Mouse (Mus musculus) cortical plate, adult 2 months (tissue): Measurements from ENCODE around the gene Tmem186. TPM values are rescaled to one million over a fixed set of nuclear protein-coding genes. Genes with fewer than 3 reads are reported as not detected.
A peak's percentile ranks its signal among the peaks of the same experiment; 100 is the strongest.

Source experiments
- H3K27ac ChIP-seq: fragments of 200-500 bp; 2 replicates; pipeline ENCODE4 v1.5.1; 2012; ENCODE audit warnings: low read length, control low read depth, inconsistent platforms; ENCODE audit not compliant: insufficient read depth
- H3K4me1 ChIP-seq: fragments of 200-500 bp; 2 replicates; pipeline ENCODE4 v1.6.1; 2011; ENCODE audit warnings: low read length; ENCODE audit not compliant: control insufficient read depth, insufficient read depth
- H3K4me3 ChIP-seq: fragments of 200-500 bp; 2 replicates; pipeline ENCODE4 v1.5.1; 2011; ENCODE audit warnings: mild to moderate bottlenecking, low read length, control low read depth; ENCODE audit not compliant: insufficient read depth
- CTCF ChIP-seq: fragments of 200-500 bp; IDR thresholded peaks from 2 replicates; pipeline ENCODE4 v1.5.1; 2011; ENCODE audit warnings: mild to moderate bottlenecking, control low read depth, low read length; ENCODE audit not compliant: insufficient read depth; ENCODE audit errors: extremely low read depth
- POLR2A ChIP-seq: fragments of 200-500 bp; IDR thresholded peaks from 2 replicates; pipeline ENCODE4 v1.6.1; 2011; ENCODE audit warnings: mild to moderate bottlenecking, low read length, control low read depth; ENCODE audit not compliant: insufficient read depth; ENCODE audit errors: extremely low read depth
- polyA plus RNA-seq: library from polyadenylated mRNA; depleted of rRNA; stranded (reverse); fragments of >200 nt; gene quantifications from 2 replicates; pipeline ENCODE4 v1.2.3, GENCODE M21; 2012

The Tmem186 gene
- polyA plus RNA-seq, 1 experiment, result 16.1 TPM

DNA sequence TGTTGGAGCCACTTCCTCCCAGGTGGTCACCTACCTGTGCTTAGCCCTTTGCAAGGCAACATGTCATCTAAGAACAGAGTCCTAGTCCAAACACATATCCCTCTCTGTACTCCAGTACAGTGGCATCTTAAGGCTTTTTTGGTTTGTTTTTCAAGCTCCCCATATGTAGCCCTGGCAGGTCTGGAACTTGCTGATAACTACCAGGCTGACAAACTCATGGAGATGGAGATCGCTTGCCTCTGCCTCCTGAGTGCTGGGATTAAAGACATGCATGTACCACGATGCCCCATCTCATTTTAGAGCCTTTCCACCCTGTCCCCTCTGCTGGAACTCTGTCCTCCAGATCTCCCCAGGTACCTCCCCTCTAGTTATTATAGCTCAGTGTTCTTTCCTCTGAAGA is 38.7 kb upstream of the Tmem186 start:
- Histone ChIP-seq H3K27ac (no peak overlapping the region), H3K4me1 (no peaks in the 10 kb centered on the region), H3K4me3 (no peak overlapping the region)
- TF ChIP-seq POLR2A, result no peak

DNA sequence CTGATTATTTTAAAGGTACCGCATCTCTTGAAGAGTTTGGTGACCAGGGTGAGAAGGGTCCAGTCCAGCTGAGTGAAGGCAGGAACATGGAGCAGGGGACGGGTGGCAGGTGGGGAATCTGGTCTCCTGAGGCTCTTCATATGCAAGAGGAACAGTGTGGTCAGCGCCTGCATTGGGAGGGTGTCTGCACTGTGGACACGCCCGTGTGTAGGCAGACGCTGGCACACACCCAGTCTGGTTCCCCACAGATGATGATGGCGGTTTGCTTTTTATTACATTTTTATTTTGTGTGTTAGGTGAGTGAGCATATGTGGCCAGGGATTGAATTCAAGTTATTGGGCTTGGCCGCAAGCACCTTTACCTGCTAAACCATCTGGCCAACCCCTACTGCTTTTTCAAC is 38.0 kb upstream of the Tmem186 start:
- no peak overlapping the region for H3K4me3 ChIP-seq
- TF ChIP-seq CTCF (no peak), POLR2A (no peak)

DNA sequence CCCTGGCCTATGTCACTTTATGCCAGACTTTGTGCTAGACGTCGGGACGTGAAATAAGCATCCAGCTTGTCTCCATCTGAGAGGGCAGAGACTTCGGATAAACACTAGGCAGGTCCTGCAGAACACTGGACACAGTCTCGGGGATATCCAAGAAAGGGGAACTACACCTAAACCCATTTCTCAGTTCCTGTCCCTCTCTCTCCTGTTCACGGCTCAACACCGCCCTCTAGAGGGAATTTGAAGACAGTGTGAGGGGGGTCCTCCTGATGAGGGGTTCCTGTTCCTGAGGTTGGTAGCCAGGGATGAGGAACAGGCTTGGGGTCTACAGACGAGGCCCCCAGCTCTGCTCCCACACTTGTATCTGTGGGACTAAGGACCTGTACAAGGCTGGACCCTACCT is 36.7 kb upstream of the Tmem186 start:
- no peak overlapping the region for H3K4me3 ChIP-seq
- no peak for TF ChIP-seq POLR2A
- peak; percentile 69 for TF ChIP-seq CTCF
- no peaks in the 10 kb centered on the region for H3K4me1 ChIP-seq
- H3K27ac ChIP-seq, result no peak overlapping the region

More for the DNA sequence above, 38.0 kb upstream of the Tmem186 start:
- no peak overlapping the region for H3K27ac ChIP-seq
- no peaks in the 10 kb centered on the region for H3K4me1 ChIP-seq

DNA sequence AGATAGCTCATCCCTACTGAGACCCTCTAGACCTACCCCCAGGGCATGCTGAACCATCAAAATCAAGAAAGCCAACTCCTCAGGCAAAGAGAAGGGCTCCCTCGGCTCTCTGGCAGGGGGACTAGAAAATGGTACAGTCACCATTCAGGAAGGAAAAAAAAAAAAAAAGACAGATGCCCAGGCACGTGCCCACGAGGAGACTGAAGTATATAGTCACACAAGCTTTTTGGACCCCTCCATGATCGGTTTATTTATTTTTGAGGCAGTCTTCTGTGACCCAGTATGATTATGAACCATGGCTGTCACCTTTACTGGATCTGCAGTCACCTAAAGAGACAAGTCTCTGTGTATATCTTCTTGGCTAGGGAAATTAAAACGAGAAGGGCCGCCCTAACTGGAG is 35.8 kb upstream of the Tmem186 start:
- Histone ChIP-seq H3K4me3 (no peak overlapping the region), H3K4me1 (no peaks in the 10 kb centered on the region), H3K27ac (no peak overlapping the region)
- TF ChIP-seq POLR2A, result no peak
- TF ChIP-seq CTCF, result no peak

DNA sequence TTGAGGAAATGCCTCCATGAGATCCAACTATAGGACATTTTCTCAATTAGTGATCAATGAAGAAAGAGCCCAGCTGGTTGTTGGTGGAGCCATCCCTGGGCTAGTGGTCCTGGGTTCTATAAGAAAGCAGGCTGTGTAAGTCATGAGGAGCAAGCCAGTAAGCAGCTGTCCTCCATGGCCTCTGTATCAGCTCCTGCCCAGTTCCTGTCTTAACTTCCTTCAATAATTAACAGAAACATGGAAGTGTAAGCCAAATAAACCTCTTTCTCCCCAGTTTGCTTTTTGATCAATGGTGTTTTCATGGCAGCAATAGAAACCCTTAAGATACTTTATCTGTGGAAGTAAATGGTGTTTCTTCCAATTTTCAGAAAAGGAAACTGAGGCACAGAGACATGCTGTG is 35.3 kb upstream of the Tmem186 start:
- Histone ChIP-seq H3K27ac (no peak overlapping the region), H3K4me1 (no peaks in the 10 kb centered on the region), H3K4me3 (no peak overlapping the region)
- TF ChIP-seq POLR2A, result no peak

DNA sequence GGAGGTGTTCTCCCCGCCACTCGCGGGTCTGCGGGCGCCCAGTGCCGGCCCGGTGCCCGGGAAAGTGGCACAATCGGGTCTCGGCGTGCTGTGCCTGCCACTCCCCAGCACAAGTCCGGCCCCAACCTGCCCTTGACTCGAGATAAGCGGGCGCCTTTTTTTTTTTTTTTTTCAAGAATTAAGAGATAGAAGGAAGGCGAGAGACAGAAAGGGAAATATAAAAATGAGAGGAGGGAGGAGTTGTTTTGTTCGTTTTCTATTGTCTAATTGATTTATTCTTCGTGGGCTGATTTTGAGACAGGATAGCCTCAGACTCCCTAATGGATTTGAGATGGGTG is 34.8 kb upstream of the Tmem186 start:
- H3K4me1 ChIP-seq, result no peaks in the 10 kb centered on the region
- TF ChIP-seq CTCF (no peak), POLR2A (no peak)
- H3K4me3 ChIP-seq, result peak overlapping the region; percentile 51; the same call in 1 of the 2 replicates
- H3K27ac ChIP-seq, result no peak overlapping the region

DNA sequence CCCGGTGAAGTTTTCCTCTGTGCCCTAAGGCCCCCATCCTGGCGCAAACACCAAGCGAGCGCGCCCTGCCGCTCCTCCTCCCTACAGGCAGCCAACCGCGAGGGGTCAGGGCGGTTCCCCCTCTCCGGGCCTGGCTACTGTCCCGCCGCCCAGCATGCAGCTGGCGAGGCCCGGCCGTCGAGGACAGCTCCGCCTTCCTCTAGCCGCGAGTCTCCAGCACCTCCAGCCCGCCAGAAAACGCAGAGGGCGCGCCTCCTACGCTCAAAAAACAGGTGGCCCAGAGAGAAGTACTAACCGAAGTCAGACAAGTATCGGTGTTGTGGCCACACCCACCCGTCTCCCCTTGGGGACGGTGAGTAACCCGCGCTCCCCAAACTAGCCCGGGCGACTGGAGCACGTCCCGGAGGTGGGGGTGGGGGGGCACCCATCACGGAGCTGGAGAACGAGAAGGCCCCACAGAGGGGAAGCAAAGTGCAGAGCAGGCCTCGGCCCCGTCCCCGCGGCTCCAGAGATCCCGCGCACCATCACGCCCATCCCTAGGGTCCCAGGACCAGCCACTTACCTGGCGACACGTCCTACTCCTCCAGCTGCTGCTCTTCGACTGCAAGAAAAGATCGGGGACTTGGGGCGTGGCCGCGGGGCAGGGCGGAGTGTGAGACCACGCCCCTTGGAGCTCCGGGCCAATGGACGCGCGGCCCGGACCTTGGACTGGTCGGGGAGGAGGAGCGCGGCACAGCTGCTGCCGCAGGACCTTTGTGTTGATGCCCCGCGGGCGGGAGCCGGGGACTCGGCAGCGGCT is 34.2 kb upstream of the Tmem186 start, which contains the start of gene Carhsp1:
TSS of gene Carhsp1 (minus strand) at position 605 of the 799 bp plus-strand sequence.
- peak within 1 kb of the TSS; percentile 31; the same call in 1 of the 2 replicates for H3K27ac ChIP-seq
- TF ChIP-seq CTCF (no peak), POLR2A (peak; percentile 50; the same call in 1 of the 2 replicates)
- no peaks in the 10 kb centered on the region for H3K4me1 ChIP-seq
- peak within 1 kb of the TSS; percentile 51 for H3K4me3 ChIP-seq

DNA sequence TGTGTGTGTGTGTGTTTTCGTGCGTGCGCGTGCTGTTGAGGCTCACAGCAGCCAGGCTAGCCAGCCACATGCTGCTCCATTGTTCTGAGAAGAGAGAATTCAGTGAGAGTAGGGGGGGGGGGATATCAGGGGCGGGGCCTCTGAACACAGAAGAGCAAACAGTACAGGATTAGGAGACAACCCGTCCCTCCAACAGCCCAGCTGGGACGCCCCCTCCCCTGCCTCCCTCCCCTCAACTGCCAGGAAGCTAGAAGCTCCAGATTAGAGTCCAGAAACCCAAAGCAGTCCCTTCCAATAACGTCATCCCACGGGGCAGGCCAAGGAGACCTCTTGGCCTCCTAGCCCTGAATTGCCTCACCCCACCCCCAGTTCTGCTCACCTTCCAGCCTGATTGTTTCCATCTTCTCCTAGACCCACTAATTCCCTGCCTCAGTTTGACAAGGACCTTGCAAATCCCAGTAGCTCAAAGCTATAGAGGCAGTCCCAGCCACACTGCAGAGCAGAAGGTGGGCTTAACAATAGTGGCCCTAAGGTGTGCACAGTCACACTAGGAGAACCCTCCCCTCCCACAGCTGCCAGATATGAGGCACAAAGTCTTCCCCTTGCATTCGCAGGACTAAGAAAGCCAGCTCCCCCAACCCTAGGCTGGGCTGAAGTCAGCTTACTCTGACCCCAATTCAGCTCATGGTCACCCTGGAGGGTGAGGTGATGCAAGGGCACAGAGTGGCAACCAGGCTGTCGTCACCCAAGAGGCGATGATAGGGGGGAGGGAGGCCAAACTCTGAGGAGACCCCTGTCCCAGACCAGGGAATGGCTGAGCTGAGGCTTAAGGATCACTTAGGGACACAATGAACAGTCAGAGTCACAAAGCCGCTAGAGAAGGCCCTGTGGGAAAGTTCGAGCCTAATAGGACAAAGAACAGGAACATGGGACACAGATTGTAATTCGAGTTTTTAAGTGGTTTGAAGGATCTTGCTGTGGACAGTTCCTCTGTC is 32.8 kb upstream of the Tmem186 start:
- H3K4me1 ChIP-seq, result no peaks in the 10 kb centered on the region
- peak overlapping the region; percentile 51 for H3K4me3 ChIP-seq
- no peak for TF ChIP-seq CTCF
- no peak for TF ChIP-seq POLR2A
- H3K27ac ChIP-seq, result peak overlapping the region; percentile 83

DNA sequence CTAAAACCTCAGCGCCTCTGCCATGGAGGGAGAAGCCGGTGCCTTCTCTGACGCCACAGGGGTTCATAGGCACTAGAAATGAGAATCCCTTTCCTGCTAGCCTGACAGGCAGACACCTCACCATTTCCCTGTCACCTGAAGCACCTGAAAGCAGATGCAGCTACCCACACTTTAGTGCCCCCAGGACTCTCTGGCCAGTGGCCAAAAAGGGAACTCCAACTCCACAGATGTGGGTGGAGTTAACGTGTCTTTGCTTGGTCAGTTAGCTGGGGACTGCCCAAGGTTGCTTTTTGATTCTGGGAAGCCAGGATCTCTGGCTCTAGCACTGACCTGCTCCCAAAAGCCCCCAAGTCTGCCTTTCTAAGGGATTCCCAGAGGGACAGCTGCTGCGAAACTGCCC is 31.9 kb upstream of the Tmem186 start:
- Histone ChIP-seq H3K4me3 (0 out of 2 replicates have a peak overlapping the region, but pooled peaks have one; percentile 51), H3K4me1 (no peaks in the 10 kb centered on the region), H3K27ac (no peak overlapping the region)
- TF ChIP-seq CTCF, result no peak
- TF ChIP-seq POLR2A, result no peak
